ENCODE assay signal across 19 mouse cellular contexts in genomic region chr4:127636934-127637333, GRCm38 (mm10).
DNase-seq lines count a peak whose midpoint lies in the region; ATAC-seq lines count a peak whose summit lies in the region.
"Had no signal": no experiment of that assay in that cellular context is flagged by ENCODE, and none has a peak within 500 bp of the region (broad histone marks: within the 10 kb centered on the region; RNA-seq: fewer than 3 reads in every experiment).

No protein-coding gene starts in this region.

- no peak overlapping the region for H3K4me2 ChIP-seq in hindbrain, embryonic 11.5 days (replicated peaks; ENCODE audit: low read depth, low read length)
- no peak overlapping the region for H3K4me2 ChIP-seq in hindbrain, embryonic 14.5 days (replicated peaks)
- H3K4me2 ChIP-seq in forebrain, embryonic 13.5 days = peak overlapping the region; percentile 4; the same call in 1 of the 2 replicates
- H3K4me2 ChIP-seq in hindbrain, embryonic 13.5 days = no peak overlapping the region
- no peak overlapping the region for H3K4me2 ChIP-seq in midbrain, embryonic 15.5 days
- H3K4me2 ChIP-seq: embryonic facial prominence, embryonic 15.5 days; heart, embryonic 11.5 days; liver, embryonic 11.5 days had no signal

- no peak overlapping the region for H3K27ac ChIP-seq in hindbrain, embryonic 11.5 days (ENCODE audit: low read depth, low read length)
- no peak overlapping the region for H3K27ac ChIP-seq in hindbrain, embryonic 14.5 days
- no peak overlapping the region for H3K27ac ChIP-seq in forebrain, embryonic 13.5 days
- peak overlapping the region; percentile 25; the same call in 1 of the 2 replicates for H3K27ac ChIP-seq in hindbrain, embryonic 13.5 days
- H3K27ac ChIP-seq in midbrain, embryonic 15.5 days = peak overlapping the region; percentile 32; the same call in 1 of the 2 replicates
- H3K27ac ChIP-seq: embryonic facial prominence, embryonic 15.5 days; stomach, postnatal 0 days had no signal

- intact Hi-C loops in heart, postnatal 36 days (cut with DNase I) = no loop called here

- DNase-seq in hindbrain, embryonic 11.5 days (ENCODE audit: low spot score) = peak; percentile 36
- no peak for DNase-seq in hindbrain, embryonic 14.5 days (ENCODE audit: low spot score)
- no peak for DNase-seq in frontal cortex, adult 2 months (ENCODE audit: extremely low spot score in 1 of 2, low spot score in 1 of 2)
- DNase-seq in heart, postnatal 36 days = no peak
- DNase-seq in adrenal gland, postnatal 4 days (ENCODE audit: low spot score in 2 of 2) = no peak
- DNase-seq: B cell, adult 2 months; cerebellum, adult 9-10 months; heart, postnatal 10 days; kidney, adult 8-10 months; kidney, postnatal 14 days; lung, adult 18-20 months; lung, postnatal 14 days had no signal

- H3K9me3 ChIP-seq in hindbrain, embryonic 11.5 days (ENCODE audit: control insufficient read depth, low read length) = no peaks in the 10 kb centered on the region
- no peaks in the 10 kb centered on the region for H3K9me3 ChIP-seq in hindbrain, embryonic 14.5 days (ENCODE audit: control insufficient read depth, low read length)
- H3K9me3 ChIP-seq in forebrain, embryonic 13.5 days (replicated peaks) = no peaks in the 10 kb centered on the region
- H3K9me3 ChIP-seq in hindbrain, embryonic 13.5 days = no peaks in the 10 kb centered on the region
- no peaks in the 10 kb centered on the region for H3K9me3 ChIP-seq in midbrain, embryonic 15.5 days
- H3K9me3 ChIP-seq: embryonic facial prominence, embryonic 15.5 days had no signal

- 40% methylated on average over 11 of the region's 11 CpGs for WGBS in hindbrain, embryonic 11.5 days
- WGBS in hindbrain, embryonic 14.5 days = 26% methylated on average over 11 of the region's 11 CpGs
- 20% methylated on average over 11 of the region's 11 CpGs for WGBS in forebrain, embryonic 13.5 days
- 32% methylated on average over 11 of the region's 11 CpGs for WGBS in hindbrain, embryonic 13.5 days
- 38% methylated on average over 11 of the region's 11 CpGs for WGBS in midbrain, embryonic 15.5 days

- H3K27me3 ChIP-seq in hindbrain, embryonic 11.5 days (ENCODE audit: control insufficient read depth, insufficient read depth, low read length) = no peaks in the 10 kb centered on the region
- no peaks in the 10 kb centered on the region for H3K27me3 ChIP-seq in hindbrain, embryonic 14.5 days (ENCODE audit: control insufficient read depth, insufficient read depth, low read length)
- no peaks in the 10 kb centered on the region for H3K27me3 ChIP-seq in forebrain, embryonic 13.5 days
- no peaks in the 10 kb centered on the region for H3K27me3 ChIP-seq in hindbrain, embryonic 13.5 days
- H3K27me3 ChIP-seq in midbrain, embryonic 15.5 days (replicated peaks) = no peaks in the 10 kb centered on the region
- H3K27me3 ChIP-seq: embryonic facial prominence, embryonic 15.5 days had no signal

- no peak overlapping the region for H3K4me3 ChIP-seq in hindbrain, embryonic 11.5 days (ENCODE audit: low read depth, low read length)
- H3K4me3 ChIP-seq in hindbrain, embryonic 14.5 days (replicated peaks; ENCODE audit: low read length) = no peak overlapping the region
- H3K4me3 ChIP-seq in forebrain, embryonic 13.5 days = no peak overlapping the region
- no peak overlapping the region for H3K4me3 ChIP-seq in hindbrain, embryonic 13.5 days
- H3K4me3 ChIP-seq in midbrain, embryonic 15.5 days = no peak overlapping the region
- H3K4me3 ChIP-seq: embryonic facial prominence, embryonic 15.5 days had no signal

- H3K9ac ChIP-seq in hindbrain, embryonic 11.5 days (ENCODE audit: low read depth, low read length) = 0 out of 2 replicates have a peak overlapping the region, but pooled peaks have one; percentile 23
- no peak overlapping the region for H3K9ac ChIP-seq in hindbrain, embryonic 14.5 days
- no peak overlapping the region for H3K9ac ChIP-seq in forebrain, embryonic 13.5 days
- H3K9ac ChIP-seq in hindbrain, embryonic 13.5 days = 0 out of 2 replicates have a peak overlapping the region, but pooled peaks have one; percentile 10
- no peak overlapping the region for H3K9ac ChIP-seq in midbrain, embryonic 15.5 days
- H3K9ac ChIP-seq: embryonic facial prominence, embryonic 15.5 days had no signal

- no peaks in the 10 kb centered on the region for H3K36me3 ChIP-seq in hindbrain, embryonic 11.5 days (ENCODE audit: control insufficient read depth, insufficient read depth, low read length)
- no peaks in the 10 kb centered on the region for H3K36me3 ChIP-seq in hindbrain, embryonic 14.5 days (replicated peaks; ENCODE audit: control insufficient read depth, insufficient read depth)
- H3K36me3 ChIP-seq in forebrain, embryonic 13.5 days (ENCODE audit: poor library complexity, severe bottlenecking) = no peaks in the 10 kb centered on the region
- H3K36me3 ChIP-seq in hindbrain, embryonic 13.5 days = no peaks in the 10 kb centered on the region
- H3K36me3 ChIP-seq in midbrain, embryonic 15.5 days (replicated peaks) = no peaks in the 10 kb centered on the region
- H3K36me3 ChIP-seq: embryonic facial prominence, embryonic 15.5 days had no signal

- peaks cover 13% of the 10 kb centered on the region for H3K4me1 ChIP-seq in hindbrain, embryonic 11.5 days (replicated peaks; ENCODE audit: control insufficient read depth, insufficient read depth, low read length)
- H3K4me1 ChIP-seq in hindbrain, embryonic 14.5 days (replicated peaks; ENCODE audit: control insufficient read depth, insufficient read depth, low read length) = peaks cover 18% of the 10 kb centered on the region
- H3K4me1 ChIP-seq in forebrain, embryonic 13.5 days = peaks cover 32% of the 10 kb centered on the region
- peaks cover 37% of the 10 kb centered on the region for H3K4me1 ChIP-seq in hindbrain, embryonic 13.5 days (replicated peaks)
- H3K4me1 ChIP-seq in midbrain, embryonic 15.5 days = peaks cover 35% of the 10 kb centered on the region

- no peak for ATAC-seq in hindbrain, embryonic 11.5 days (ENCODE audit: low FRiP score)
- ATAC-seq in hindbrain, embryonic 14.5 days (ENCODE audit: low FRiP score) = no peak
- ATAC-seq in forebrain, embryonic 13.5 days = no peak
- ATAC-seq in hindbrain, embryonic 13.5 days (ENCODE audit: low FRiP score) = no peak
- no peak for ATAC-seq in midbrain, embryonic 15.5 days (replicated peaks)

Comparison
In these comparisons a context has a peak if more than half of its experiments do, and no peak if none do; other contexts are left out.
1. H3K27ac ChIP-seq: peak in hindbrain, embryonic 13.5 days (single experiment) and midbrain, embryonic 15.5 days (single experiment); none in hindbrain, embryonic 11.5 days (single experiment), hindbrain, embryonic 14.5 days (single experiment) and forebrain, embryonic 13.5 days (single experiment).
2. H3K9ac ChIP-seq: peak in hindbrain, embryonic 11.5 days (single experiment) and hindbrain, embryonic 13.5 days (single experiment); none in hindbrain, embryonic 14.5 days (single experiment), forebrain, embryonic 13.5 days (single experiment) and midbrain, embryonic 15.5 days (single experiment).